Mouse (Mus musculus): Measurements from ENCODE around the gene 5730409E04Rik.

DNA sequence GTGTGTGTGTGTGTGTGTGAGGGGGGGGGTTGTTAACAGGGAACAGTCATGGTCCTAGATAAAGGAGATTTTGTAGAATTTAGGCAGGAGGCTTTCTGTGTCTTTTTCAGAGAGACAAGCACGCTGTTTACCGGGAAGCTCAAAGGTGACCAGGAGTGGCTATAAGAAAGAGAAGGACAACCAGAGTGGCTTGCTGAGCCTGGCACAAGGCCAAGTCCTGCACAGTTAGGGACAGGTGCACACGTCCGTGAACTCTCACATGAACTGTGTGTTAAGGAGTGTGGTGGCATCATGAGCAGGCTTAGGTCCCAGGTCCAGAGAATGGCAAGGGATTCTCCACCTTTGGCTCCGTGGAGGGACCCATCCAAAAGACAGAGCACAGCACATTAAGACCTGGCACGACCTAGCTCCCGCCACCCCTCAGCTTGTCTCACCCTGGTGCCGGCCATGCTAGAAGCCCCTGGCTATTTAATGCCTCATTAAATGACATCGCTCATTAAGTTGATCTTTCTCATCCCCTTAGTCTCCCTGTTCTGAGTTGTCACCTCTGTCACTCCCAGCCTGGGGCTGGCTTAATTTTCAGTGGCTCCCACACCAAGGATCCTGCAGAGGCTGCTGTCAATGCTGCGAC is 34.8 kb downstream of the 5730409E04Rik start:
- TF ChIP-seq HCFC1 (IDR thresholded peaks at IDR 0.05; ENCODE audit: borderline replicate concordance, insufficient read depth, low read length) (no peak), MAFK (IDR thresholded peaks at IDR 0.05; ENCODE audit: insufficient read depth, low read depth, low read length) (no peak), ZNF384 (IDR thresholded peaks at IDR 0.05; ENCODE audit: low read depth, low read length) (no peak), ZC3H11A (IDR thresholded peaks at IDR 0.05; ENCODE audit: borderline replicate concordance, low read depth, low read length) (no peak), CHD2 (IDR thresholded peaks at IDR 0.05; ENCODE audit: low read depth, low read length) (no peak)

Measured in ES-E14 (cell line).